Mouse (Mus musculus) left cerebral cortex, adult 8-10 months (tissue): ENCODE results near the gene Cdh23. TPM values are rescaled to one million over a fixed set of nuclear protein-coding genes. Genes with fewer than 3 reads are reported as not detected.

Experiments used
- DNase-seq, 2 experiments: peaks; one replicate each; pipeline ENCODE4 v3.0.0; 2022; ENCODE audit warnings: low spot score in 2 of 2
- total RNA-seq, 4 experiments: library from RNA; stranded (reverse); gene quantifications; 2 replicates each; pipeline ENCODE4 v1.2.4; 2022

Gene Cdh23
- total RNA-seq, 4 experiments from 2014 or later = 2.0 to 5.3 (median 4.2) TPM

DNA sequence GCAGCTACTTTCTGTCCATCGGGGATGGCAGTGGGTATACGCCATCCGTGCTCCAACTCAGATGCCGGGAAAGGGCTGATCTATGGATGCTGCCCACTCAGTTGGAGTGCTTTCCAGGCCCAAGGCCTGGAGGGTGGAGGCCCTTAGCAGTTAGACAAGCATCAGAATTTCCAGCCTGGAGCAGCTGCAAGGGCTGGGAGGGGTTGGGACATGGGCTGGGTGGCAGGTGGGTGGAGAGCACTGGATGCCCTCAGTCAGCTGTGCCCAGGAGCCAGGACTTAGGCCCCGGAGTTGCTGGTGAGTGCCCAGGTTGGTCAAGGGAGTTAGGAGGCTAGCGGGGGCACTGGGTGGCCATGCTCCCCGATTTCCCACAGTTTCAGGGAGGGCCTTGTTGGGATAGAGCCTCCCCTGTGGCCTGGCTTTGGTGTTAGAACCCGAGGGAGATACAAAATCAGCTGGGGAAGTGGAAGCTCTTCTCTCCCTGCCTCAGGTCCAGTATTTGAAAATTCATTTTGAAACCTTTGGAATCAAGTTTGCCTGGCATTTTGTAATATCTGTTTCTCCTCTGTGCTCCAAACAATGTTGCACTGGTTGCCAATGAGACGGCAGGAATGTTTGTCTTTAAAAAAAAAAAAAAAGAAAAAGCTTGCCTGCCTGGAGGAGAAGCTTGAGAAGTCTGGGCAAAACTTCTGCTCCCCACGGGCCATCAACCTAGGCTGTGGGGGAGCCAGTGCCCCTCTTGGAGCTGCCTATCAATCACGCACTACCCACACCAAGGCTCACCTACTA lies 295.6 kb downstream of the Cdh23 start:
- no peak for DNase-seq

DNA sequence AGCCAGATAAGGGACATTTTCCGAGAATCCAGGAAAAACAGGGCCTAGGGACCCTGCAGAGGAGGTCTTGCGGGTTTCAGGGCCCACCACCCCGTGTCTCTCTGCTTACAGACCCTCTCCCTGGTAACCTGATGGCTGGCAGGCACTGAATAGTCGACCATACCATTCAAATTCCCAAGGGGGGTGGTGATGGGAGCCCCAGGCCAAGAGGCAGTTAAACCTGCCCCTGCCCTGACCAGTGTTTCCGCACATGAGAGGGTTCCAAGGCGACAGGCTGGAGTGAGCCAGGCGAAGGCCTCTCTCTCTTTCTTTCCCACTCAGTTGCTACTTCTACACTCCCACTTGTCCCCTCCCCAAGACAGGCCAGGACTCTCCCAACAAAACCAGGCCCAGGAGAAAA lies 296.8 kb downstream of the Cdh23 start, which contains the start of gene Gm17455:
Gene Gm17455 (plus strand): TSS at position 278 of the 400 bp plus-strand sequence.
- DNase-seq = no peak

DNA sequence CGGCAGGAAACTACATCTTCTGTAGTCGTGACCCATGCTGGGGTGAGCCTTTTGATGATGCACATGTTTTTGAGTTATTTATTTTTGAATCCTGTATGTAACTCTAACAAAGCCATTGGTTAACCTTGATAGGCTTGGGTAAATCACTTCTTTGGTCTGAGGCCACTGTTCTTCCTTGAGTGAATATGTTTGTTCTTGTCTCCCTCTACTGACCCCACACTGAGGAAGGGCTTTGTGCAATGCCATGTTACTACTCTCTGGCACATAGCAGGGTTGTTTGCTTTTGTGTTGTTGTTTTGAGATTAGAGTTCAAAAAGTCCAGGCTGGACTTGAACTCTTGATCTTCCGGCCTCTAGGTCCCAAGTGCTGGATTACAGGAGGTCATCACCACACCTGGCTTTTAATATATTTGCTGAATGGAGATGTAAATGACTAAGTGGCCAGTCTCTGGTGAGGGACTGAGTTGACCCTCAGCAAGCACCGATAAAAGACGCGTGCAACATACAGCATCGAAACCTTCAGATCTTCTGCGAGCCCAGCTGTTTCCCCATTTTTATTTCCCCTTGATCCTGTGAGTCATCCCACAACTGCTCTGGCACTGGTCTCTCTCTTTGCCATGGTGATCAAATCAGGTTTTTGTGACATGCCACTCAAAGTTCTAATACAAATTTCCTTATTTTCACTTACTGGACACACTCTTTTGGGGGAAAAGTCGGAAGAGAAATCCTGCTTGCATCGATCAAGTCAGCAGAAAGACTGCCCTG lies 298.1 kb downstream of the Cdh23 start:
- DNase-seq = no peak

DNA sequence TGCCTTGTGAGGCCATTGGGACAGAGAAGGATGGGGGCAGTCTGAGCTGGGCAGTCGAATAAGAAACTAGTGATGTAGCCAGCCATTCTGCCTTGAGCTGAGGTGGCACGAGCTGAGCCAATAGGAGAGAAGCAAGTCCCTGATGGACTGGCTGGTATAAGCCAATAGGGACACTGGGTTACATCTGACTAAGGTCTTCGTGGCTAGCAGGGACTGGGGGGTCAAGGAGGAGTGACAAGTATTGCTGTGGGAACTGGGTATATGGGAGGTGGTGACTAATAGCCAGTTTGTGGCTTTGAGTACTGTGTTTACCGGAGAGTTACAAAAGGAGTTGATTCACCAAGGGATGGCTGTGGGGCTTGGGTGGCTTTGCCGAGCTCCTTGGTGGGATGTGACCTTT lies 300.7 kb downstream of the Cdh23 start:
- DNase-seq = no peak

DNA sequence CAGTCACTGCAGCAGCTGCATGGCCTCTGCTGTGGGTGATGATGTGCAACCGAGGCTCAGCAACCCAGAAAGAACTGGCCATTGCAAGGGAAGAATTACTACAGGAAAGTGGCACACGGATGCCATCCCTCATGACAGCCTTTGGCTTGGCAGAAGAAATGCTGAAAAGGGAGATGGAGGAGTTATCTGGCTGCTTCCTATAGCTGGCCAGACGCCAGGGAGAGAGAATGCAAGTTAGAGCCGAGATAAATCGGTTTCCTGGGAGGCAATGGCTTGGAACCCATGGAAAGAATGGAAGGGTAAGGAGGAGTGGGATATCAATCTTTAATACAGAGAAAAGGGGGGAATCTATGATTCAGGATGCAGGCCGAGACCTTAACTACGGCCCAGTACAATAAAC lies 301.4 kb downstream of the Cdh23 start:
- DNase-seq = no peak

DNA sequence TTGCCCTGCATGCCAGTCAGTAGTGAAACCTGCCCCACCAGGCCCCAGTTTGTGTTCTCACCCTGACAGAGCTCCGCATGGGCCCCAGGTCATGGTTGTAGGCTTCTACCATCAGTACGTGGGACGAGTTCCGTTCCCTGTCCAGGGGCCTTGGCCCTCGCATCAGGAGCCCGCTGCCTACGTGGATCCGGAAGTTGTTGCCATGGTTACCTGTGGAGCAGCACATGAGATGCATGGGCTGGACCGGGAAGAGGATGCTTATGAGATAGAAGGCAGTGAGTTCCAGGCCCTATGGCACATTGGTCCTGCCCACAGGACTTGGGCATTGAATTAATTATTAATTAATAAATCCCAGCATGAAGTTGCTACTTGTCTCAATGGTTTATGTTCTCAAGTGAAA lies 304.6 kb downstream of the Cdh23 start:
- no peak for DNase-seq

DNA sequence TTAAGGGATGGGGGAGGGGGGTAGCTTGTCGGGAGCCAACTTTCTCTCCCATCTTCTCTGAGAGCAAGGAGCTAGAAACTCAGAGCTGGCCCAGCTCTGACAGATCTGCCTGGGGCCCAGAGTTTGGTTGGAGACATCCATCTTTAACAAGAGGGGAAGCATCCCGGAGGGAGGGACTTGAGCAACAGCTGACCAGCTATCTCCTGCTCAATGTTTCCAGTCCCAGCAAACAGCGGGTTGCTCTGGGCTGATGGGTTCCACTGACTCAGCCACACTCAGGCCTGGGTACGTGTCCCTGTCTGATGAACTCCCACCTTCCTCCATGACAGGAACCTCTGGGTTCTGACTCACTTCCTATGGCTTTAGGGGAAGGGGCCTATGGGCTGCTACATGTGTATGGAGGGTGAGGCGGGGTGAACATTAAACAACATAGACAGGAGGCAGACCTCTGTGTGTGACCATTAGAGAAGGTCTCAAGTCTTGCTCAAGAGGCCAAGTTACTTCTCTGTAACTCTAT lies 305.3 kb downstream of the Cdh23 start:
- DNase-seq = no peak

DNA sequence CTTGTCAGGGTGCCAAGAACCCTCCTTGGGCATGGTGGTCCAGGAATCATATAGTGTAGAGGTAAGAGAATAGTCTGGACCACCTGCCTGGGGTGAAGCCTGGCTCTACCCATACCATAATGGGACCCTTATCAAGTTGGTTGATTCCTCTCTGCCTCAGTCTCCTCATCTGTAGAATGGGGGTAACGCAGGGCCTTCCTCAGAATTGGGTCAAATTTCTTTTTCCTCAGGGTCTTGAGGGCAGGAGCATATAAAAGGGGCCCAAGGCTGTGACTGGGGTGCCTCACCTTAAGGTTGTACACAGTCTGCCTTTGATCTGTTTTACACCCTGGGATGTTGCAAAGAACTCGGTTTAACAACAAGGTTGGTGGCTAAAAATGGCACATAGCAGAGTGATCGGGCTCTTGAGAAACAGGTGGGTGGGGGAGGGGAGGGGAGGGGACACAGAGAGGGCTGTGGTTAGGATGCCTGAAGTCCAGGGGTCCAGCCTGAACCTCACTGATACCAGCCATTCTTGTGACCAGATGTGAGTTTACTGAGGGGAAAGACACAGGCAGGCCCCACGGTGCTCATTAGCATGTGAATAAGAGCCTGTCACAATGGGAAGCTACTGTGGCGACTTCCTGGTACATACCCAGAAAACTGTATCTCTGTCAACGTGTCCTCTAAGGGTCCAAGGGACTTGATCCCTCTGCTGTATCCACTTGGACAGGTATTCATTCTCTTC lies 305.9 kb downstream of the Cdh23 start:
- DNase-seq = no peak

DNA sequence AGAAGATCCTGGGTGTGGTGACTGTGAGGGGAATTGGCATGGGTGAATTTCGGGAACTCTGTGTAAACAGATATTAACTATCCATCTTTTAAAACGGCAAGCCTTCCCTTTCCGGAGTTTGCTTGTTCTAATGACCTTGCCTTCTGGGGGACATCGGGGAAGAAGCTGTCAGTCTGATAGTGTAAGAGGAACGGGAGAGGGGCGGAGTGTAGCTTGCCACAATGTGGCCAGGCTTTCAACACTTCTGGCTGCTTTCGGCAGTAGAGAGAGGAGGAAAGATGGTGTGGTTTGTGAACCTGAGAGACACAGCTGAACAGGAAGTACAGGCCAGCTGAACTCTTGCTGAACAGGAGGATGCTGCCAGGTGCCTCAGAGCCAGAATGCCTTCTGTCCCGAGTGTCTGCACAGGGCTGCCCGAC lies 306.8 kb downstream of the Cdh23 start:
- DNase-seq = no peak

DNA sequence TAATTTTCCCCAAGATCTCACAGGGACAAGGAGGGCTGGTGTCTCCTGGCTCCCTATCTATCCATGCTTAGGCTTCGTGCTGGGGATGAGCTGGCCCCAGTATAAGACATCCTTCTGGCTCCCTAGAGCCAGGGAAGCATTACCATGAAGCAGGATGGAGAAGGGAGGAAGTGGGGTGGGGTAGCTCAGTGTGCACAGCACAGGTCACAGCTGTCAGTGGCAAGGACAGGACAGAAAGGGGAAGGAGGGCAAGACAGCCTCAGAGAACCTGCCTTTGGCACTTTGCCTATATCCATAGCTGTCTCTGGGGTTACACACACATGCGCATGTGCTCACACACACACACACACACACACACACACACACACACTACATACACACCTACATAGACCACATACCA lies 308.0 kb downstream of the Cdh23 start:
- DNase-seq = no peak

DNA sequence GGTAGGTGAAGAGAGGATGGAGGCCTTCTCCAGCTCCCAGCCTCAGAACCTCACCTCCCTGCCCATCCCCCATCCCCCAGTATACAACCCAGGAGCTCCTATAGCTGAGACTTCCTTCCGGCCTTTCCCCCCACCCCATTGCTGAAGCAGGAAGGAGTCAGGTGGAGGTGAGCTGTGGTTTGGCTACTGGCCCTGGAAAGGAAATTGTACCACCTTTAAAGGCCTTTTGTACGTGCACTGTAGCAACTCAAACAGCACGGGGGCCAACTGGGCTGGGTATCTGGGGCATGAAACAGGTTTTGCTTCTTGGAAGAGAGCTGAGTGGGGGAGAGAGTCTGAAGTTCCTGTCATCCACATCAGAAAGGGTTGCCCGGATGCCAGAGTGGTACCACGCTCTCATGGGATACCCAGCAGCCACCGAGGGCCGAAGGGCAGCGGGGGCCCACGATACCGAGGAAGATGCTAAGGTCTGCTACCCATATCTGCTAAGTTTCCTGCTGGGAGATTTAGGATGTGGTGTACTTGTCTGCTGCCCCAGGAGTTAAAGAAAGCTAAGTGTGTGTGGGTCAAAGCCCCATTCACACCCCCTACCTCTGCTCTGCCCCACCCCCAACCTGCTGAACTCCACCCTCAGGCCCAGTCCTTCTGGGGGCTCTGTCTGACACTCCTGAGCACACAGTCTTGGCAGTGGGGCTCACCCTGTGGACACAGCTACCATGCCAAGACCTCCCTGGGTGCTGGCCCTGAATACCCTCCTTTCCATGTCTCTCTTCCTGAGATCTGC lies 315.0 kb downstream of the Cdh23 start:
- no peak for DNase-seq

DNA sequence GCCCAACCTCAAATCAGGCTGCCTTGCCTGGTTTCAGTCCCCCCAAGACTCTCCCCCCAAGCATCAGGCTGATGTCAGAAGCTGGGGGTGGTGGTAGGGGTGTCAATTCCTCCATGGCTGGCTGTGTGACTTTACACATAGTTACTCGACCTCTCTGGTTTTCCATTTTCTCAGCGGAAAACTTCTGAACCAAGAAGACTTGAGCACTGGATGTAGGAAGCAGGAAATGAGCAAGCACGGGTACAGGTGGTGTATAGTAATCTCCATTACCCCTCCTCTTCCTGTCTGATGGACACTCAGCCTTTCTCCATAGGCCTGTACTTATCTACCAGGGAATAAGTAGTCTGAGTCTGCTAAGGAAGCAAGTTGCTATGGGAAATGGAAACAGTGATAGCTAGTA lies 316.1 kb downstream of the Cdh23 start:
- no peak for DNase-seq

DNA sequence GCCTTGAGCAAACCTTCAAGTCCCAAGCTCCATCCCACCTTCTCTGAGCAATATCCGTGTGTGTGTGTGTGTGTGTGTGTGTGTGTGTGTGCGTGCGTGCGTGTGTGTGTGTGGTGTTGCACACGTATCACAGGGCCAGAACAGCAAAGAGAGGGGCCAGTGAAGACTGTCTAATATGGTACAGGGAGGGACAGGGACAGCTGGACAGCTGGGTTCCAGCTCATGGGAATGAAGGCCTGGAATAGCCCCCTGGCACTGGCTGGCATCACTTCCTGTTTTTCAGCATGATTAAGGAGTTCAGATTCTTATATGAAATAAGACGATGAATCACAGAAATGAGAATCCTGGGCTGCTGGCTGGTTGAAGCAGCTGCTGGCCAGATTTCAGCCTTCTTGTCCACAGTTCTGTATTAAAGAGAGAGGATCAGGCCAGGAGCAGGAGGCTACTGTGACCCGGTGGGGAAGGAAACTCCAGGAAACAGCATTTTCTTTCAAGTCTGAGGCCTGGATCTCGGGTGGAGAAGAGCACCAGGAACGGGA lies 316.8 kb downstream of the Cdh23 start:
- no peak for DNase-seq

DNA sequence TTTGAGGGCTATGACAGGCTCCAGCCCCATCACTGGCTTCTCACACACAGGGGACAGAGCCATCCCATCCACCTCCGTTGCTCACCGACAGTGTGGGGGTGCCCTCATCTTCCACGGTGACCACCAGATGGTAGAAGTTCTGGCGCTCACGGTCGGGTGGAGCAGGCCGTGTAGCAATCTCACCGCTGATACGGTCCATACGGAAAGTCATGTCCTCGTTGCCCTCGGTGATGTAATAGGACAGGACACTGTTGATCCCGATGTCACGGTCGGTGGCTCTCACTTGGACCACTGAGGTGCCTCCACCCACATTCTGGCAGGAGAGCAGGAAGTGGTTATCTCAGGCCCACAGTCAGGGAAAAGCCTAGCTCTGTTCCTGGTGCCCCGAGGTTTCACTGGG lies 319.6 kb downstream of the Cdh23 start:
- DNase-seq = no peak

DNA sequence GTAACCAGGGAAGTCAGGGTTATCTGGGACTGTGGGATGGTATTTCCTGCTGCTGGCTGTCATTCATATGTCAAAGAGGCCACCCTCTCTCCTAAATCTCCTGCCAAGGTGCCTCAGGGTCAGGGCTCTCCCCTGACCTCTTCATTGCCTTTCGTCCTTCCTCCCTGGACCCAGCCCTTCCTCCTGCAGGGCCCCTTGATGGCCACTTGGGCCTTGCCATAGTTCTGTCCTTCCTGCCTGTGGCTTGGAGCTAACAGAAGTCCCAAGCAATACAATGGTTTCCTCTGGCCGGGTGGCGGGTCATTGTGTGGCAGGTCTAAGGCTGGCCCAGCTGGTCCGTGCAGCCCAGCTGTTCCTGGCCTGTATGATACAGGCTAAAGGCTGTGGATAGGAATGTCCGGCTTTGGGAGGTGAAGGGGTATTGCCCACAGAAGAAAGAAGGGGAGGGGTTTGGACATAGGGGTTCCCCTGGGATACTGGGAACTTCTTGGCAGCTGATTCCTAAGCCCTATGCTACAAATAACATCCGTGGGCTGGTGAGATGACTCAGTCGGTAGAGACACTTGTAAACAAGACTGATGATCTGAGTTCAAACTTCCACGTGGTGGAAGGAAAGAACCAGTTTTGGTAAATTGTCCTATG lies 322.2 kb downstream of the Cdh23 start:
- DNase-seq = no peak

DNA sequence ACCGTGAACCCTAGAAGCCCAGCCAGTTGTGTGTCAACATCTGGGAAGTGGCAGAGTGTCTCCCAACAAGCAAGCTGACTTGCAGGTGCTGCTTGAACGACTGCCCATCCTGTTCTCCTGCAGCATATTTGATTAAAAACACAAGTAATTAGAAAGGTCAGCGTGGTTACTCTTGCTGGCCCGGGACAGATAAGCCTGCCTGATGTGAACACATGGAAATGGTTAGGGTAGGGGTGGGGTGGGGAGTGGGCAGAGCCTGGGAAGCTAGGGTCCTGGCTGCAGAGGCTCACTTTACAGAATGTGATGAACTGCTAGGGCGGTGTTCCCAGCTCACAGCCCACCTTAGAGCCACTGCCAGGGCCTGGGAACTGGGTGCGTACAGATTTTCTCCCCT lies 322.8 kb downstream of the Cdh23 start:
- DNase-seq = no peak

DNA sequence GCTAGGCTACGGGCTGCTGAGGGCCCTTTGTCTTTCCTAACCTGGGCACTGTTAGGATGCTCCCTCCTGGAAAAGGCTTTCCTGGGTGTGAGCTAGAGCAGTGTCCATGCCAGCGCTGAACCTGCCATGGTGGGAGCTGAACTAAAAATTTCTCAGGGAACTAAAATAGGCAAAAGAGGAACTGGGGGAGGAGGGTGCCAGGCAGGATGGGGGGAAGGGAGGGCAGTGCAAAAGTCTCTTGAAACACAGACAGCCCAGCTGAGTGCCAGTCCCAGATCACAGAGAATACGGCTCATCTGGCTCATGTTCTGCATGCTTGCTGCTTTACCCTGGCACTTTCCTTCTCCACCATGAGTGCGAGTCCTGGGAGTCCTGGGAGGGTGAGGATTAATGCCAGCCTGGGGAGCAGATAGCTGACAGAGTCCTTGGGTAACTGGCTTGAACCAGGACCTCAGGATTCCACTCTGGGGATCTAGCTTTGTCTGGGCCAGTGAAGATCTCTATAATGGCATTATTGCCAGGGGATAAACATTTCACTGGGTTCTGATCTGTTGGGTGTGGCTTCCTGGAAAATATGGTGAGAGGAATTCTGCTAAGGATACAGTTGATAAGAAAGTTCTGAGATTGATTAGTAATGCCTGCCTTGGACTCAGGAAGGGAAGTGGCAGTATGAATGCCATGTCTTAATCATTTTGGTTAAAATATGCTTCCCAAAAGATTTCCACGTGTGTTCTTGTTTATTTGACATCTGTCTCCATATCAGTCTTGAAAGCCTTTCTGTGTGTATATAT lies 324.5 kb downstream of the Cdh23 start:
- no peak for DNase-seq

DNA sequence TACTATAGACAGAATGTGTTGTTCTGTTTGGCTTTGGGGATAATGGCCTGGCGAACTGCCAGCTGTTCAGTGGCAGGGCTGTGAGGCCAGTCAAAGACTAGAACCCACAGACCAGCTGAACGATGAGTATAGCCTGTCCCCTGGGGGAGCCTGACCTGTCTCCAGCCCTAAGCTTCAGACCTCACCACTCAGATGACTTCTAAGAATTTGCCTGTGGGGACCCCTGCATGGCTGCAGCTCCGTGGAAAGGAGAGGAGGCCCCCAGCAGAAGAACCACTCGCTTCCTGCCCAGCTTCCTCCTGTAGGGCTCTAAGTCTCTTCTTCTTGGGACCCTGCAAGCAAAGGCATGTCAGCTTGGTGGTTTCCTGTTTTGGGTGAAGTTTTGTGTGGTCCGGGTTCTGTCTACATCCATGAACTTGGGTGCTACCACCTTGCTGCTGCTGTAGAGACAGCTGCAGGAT lies 325.7 kb downstream of the Cdh23 start:
- no peak for DNase-seq

DNA sequence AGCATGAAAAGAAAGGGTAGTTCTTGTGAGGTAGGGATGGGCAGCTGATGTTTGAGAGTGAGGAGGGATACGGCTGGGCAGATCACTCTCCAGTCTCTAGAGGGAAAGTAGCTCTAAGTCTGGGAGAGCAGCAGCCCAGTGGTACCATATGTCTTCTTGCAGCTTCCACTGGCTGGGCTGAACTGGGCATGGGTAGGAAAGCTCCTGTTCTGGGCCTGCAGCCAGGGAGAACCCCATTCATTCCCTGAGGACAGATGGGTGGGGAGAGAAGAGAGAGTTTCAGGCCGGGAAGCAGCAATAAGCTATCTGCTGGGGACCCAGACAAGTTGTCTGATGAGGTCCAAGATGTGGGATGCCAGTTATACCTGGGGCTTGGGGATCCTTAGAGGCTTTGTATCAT lies 326.2 kb downstream of the Cdh23 start:
- peak in 1 of 2 experiments; percentile 27 for DNase-seq
